Mouse (Mus musculus) kidney, embryonic 16.5 days (tissue): ENCODE results near the gene Parp11. TPM values are rescaled to one million over a fixed set of nuclear protein-coding genes. Genes with fewer than 3 reads are reported as not detected.

Source experiments
- ATAC-seq: fragments of 200-750 bp; cut with Nextera tagmentation; 2 replicates; pipeline ENCODE4 v1.8.0; 2017; ENCODE audit warnings: moderate TSS enrichment; ENCODE audit not compliant: low FRiP score, low TSS enrichment
- H3K27ac ChIP-seq: fragments of 300-500 bp; sonication (generic); 2 replicates; pipeline ENCODE4 v1.5.1; 2014; ENCODE audit warnings: low read length
- H3K27me3 ChIP-seq: fragments of 300-500 bp; sonication (generic); 2 replicates; pipeline ENCODE4 v1.6.1; 2014; ENCODE audit warnings: low read length, control low read depth, mixed read lengths; ENCODE audit not compliant: insufficient read depth
- H3K36me3 ChIP-seq: fragments of 300-500 bp; sonication (generic); 2 replicates; pipeline ENCODE4 v1.6.1; 2014; ENCODE audit warnings: low read length, control low read depth, mixed read lengths; ENCODE audit not compliant: insufficient read depth
- H3K4me1 ChIP-seq: fragments of 300-500 bp; sonication (generic); 2 replicates; pipeline ENCODE4 v1.6.1; 2014; ENCODE audit warnings: low read length, control low read depth, mixed read lengths; ENCODE audit not compliant: insufficient read depth
- H3K4me2 ChIP-seq: fragments of 300-500 bp; sonication (generic); replicated peaks from 2 replicates; pipeline ENCODE4 v1.6.1; 2014; ENCODE audit warnings: low read depth, low read length
- H3K4me3 ChIP-seq: fragments of 300-500 bp; sonication (generic); 2 replicates; pipeline ENCODE4 v1.5.1; 2014; ENCODE audit warnings: mild to moderate bottlenecking, low read length
- H3K9ac ChIP-seq: fragments of 300-500 bp; sonication (generic); replicated peaks from 2 replicates; pipeline ENCODE4 v1.6.1; 2014; ENCODE audit warnings: low read length
- H3K9me3 ChIP-seq: fragments of 300-500 bp; sonication (generic); 2 replicates; pipeline ENCODE4 v1.6.1; 2016; ENCODE audit warnings: low read length, control low read depth
- WGBS: fragments of 180-500 bp; shearing (Covaris S2); extraction: QIAGEN DNeasy Blood & Tissue Kit; methylation state at CpG from one replicate; pipeline ENCODE4 v1.1.7; 2014; 5-methylcytosine and 5-hydroxymethylcytosine counted together
- polyA plus RNA-seq: library from polyadenylated mRNA; unstranded; fragments of >200 nt; fragmentation: Nextera tagmentation; extraction: Ambion mirVana; gene quantifications from 2 replicates; pipeline ENCODE4 v1.2.1, GENCODE M21; 2015

Parp11 gene
- 23.9 and 25.6 TPM in 2 replicates for polyA plus RNA-seq

- no peaks in the 10 kb centered on the region for H3K36me3 ChIP-seq
- 14% methylated on average over 8 of the region's 8 CpGs for WGBS
- no peaks in the 10 kb centered on the region for H3K9me3 ChIP-seq
- no peak for ATAC-seq
- peak within 1 kb of the TSS; percentile 6; the same call in 1 of the 2 replicates for H3K4me3 ChIP-seq
- H3K4me2 ChIP-seq = peak within 1 kb of the TSS; percentile 36; the same call in 1 of the 2 replicates
- no peak within 1 kb of the TSS for H3K27ac ChIP-seq
- H3K9ac ChIP-seq = 0 out of 2 replicates have a peak within 1 kb of the TSS, but pooled peaks have one; percentile 41
- H3K27me3 ChIP-seq = 0 out of 2 replicates have a peak, but pooled peaks cover 5% of the 10 kb centered on the region
- no peaks in the 10 kb centered on the region for H3K4me1 ChIP-seq
Observed at GRCm38 (mm10) chr6:127446436-127446890, at the start of gene Parp11. Gene Parp11, plus strand, starts transcription at chr6:127446840.

GRCm38 (mm10) chr6:127398073-127398472 is 48.6 kb upstream of the Parp11 start:
- Histone ChIP-seq H3K27me3 (no peaks in the 10 kb centered on the region), H3K9ac (no peak overlapping the region), H3K27ac (no peak overlapping the region), H3K4me3 (no peak overlapping the region), H3K9me3 (no peaks in the 10 kb centered on the region), H3K36me3 (no peaks in the 10 kb centered on the region), H3K4me2 (no peak overlapping the region), H3K4me1 (peaks cover 5% of the 10 kb centered on the region; the same call in 1 of the 2 replicates)
- ATAC-seq = no peak
- 38% methylated on average over 2 of the region's 2 CpGs for WGBS

GRCm38 (mm10) chr6:127401419-127401818 is 45.2 kb upstream of the Parp11 start:
- Histone ChIP-seq H3K36me3 (no peaks in the 10 kb centered on the region), H3K27me3 (no peaks in the 10 kb centered on the region), H3K9ac (no peak overlapping the region), H3K27ac (no peak overlapping the region), H3K4me2 (no peak overlapping the region), H3K4me3 (no peak overlapping the region), H3K9me3 (no peaks in the 10 kb centered on the region), H3K4me1 (no peaks in the 10 kb centered on the region; the same call in 1 of the 2 replicates)
- 71% methylated on average over 3 of the region's 3 CpGs for WGBS
- ATAC-seq = no peak

- 38% methylated on average over 12 of the region's 13 CpGs for WGBS
- Histone ChIP-seq H3K9me3 (no peaks in the 10 kb centered on the region), H3K9ac (no peak overlapping the region), H3K4me3 (no peak overlapping the region), H3K4me1 (no peaks in the 10 kb centered on the region; the same call in 1 of the 2 replicates), H3K27ac (no peak overlapping the region), H3K27me3 (no peaks in the 10 kb centered on the region), H3K4me2 (0 out of 2 replicates have a peak overlapping the region, but pooled peaks have one; percentile 4), H3K36me3 (no peaks in the 10 kb centered on the region)
- peak; percentile 75; the same call in 1 of the 2 replicates for ATAC-seq
Observed at GRCm38 (mm10) chr6:127404070-127404810, 42.4 kb upstream of the Parp11 start.

GRCm38 (mm10) chr6:127405682-127406081 is 41.0 kb upstream of the Parp11 start:
- ATAC-seq = no peak
- no peak overlapping the region for H3K4me2 ChIP-seq
- no peaks in the 10 kb centered on the region; the same call in 1 of the 2 replicates for H3K4me1 ChIP-seq
- H3K9me3 ChIP-seq = no peaks in the 10 kb centered on the region
- no peak overlapping the region for H3K9ac ChIP-seq
- H3K36me3 ChIP-seq = no peaks in the 10 kb centered on the region
- no peaks in the 10 kb centered on the region for H3K27me3 ChIP-seq
- 77% methylated on average over 7 of the region's 7 CpGs for WGBS
- H3K4me3 ChIP-seq = no peak overlapping the region
- no peak overlapping the region for H3K27ac ChIP-seq

GRCm38 (mm10) chr6:127407742-127408141 is 38.9 kb upstream of the Parp11 start:
- no peak for ATAC-seq
- WGBS = 24% methylated on average over 4 of the region's 4 CpGs

GRCm38 (mm10) chr6:127417525-127418184 is 29.0 kb upstream of the Parp11 start:
- H3K4me1 ChIP-seq = no peaks in the 10 kb centered on the region
- no peak overlapping the region for H3K4me3 ChIP-seq
- WGBS = 61% methylated on average over 12 of the region's 12 CpGs
- no peak for ATAC-seq
- no peaks in the 10 kb centered on the region for H3K27me3 ChIP-seq
- H3K9me3 ChIP-seq = no peaks in the 10 kb centered on the region
- no peak overlapping the region for H3K27ac ChIP-seq
- no peaks in the 10 kb centered on the region for H3K36me3 ChIP-seq
- no peak overlapping the region for H3K4me2 ChIP-seq
- no peak overlapping the region for H3K9ac ChIP-seq

More at GRCm38 (mm10) chr6:127407742-127408141, 38.9 kb upstream of the Parp11 start:
- no peaks in the 10 kb centered on the region for H3K9me3 ChIP-seq
- no peaks in the 10 kb centered on the region for H3K27me3 ChIP-seq
- H3K4me2 ChIP-seq = no peak overlapping the region
- H3K36me3 ChIP-seq = no peaks in the 10 kb centered on the region
- H3K4me1 ChIP-seq = no peaks in the 10 kb centered on the region; the same call in 1 of the 2 replicates
- H3K9ac ChIP-seq = no peak overlapping the region
- H3K4me3 ChIP-seq = no peak overlapping the region
- H3K27ac ChIP-seq = no peak overlapping the region

GRCm38 (mm10) chr6:127418322-127418721 is 28.3 kb upstream of the Parp11 start:
- Histone ChIP-seq H3K4me2 (no peak overlapping the region), H3K9ac (no peak overlapping the region), H3K9me3 (no peaks in the 10 kb centered on the region), H3K4me1 (no peaks in the 10 kb centered on the region), H3K4me3 (no peak overlapping the region), H3K27me3 (no peaks in the 10 kb centered on the region), H3K27ac (no peak overlapping the region), H3K36me3 (no peaks in the 10 kb centered on the region)
- 79% methylated on average over 2 of the region's 2 CpGs for WGBS
- no peak for ATAC-seq

- Histone ChIP-seq H3K36me3 (no peaks in the 10 kb centered on the region), H3K9ac (no peak overlapping the region), H3K4me2 (no peak overlapping the region), H3K27me3 (no peaks in the 10 kb centered on the region), H3K9me3 (no peaks in the 10 kb centered on the region), H3K27ac (no peak overlapping the region), H3K4me3 (no peak overlapping the region), H3K4me1 (no peaks in the 10 kb centered on the region)
- no peak for ATAC-seq
- 52% methylated on average over 2 of the region's 2 CpGs for WGBS
Observed at GRCm38 (mm10) chr6:127420115-127420514, 26.5 kb upstream of the Parp11 start.
